Mouse (Mus musculus): ENCODE data around the gene 4930415O20Rik.

The 4930415O20Rik gene

GRCm38 (mm10) chr15:98606051-98606536 lies 35.3 kb downstream of the 4930415O20Rik start:
- no peak for DNase-seq (ENCODE audit: low spot score)

- no peak for DNase-seq (ENCODE audit: low spot score)
These were observed 35.9 kb downstream of the 4930415O20Rik start for GRCm38 (mm10) chr15:98606739-98607138.

- DNase-seq (ENCODE audit: low spot score), result no peak
These were observed 36.8 kb downstream of the 4930415O20Rik start for GRCm38 (mm10) chr15:98607557-98607956.

- no peak for DNase-seq (ENCODE audit: low spot score)
These were observed 37.4 kb downstream of the 4930415O20Rik start for GRCm38 (mm10) chr15:98608058-98608783.

DNA sequence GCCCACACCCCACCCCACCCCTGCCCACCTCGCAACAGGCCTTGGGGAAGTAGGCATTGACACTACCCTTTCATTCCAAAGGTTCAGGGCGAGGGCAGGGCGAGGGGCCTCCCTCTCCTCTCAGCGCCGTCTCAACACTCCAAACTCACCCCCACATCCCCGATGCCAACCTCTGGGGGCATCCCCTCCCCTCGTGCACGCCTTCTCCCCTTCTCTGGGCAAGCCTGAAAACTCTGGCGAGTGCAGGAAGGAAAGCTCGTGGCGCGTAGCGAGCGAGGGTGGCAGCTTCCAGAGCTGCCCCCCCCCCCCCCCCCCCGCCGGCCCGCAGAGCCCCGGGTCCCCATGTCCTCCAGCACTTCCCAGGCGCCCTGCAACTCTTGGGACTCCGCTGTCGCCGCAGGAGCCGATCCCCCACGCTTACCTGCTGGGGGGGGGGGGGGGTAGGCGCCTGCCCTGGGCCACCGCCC lies 38.0 kb downstream of the 4930415O20Rik start:
- peak; percentile 21 for DNase-seq (ENCODE audit: low spot score)

DNA sequence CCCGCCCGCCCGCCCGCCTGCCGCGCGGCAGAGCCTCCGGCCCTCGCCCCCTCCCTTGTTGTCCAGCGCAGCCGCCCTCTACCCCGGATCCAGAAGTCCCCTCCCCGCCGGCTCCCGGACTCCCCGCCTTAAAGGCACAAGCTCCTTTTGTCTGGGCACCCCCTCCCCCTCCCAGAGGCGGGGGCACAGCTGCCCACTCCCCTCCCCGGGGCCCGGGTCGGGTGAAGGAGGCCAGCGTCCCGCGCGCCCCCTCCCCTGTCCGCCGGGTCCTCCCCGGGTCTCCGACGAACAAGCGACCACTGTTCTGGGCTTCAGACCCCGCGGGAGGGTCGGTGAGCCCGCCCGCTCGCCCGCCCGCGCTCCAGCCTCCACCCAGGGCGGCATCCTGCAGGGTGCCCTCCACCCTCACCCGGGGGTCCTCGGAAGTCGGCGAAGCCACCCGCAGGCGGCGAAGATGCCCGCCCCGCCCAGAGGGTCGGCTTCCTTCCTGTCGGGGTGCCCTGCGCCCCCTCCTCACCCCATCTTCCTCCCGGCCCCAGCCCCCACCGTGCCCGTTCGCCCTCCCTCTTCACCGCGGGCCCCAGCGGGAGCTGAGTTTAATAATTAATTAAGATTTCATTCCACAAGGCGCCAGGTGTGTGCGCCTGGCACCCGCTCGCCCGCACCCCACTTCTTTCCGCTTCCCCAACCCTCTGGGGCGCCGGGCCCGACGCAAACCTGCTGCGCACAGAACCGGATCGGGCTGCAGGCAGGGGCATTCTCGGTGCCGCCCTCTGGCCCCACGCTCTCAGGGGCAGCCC lies 38.7 kb downstream of the 4930415O20Rik start, which contains the start of gene Adcy6:
Adcy6 (minus strand) TSS at position 746 of the 800 bp plus-strand sequence.
- peak; percentile 64 for DNase-seq (ENCODE audit: low spot score)

- no peak for DNase-seq (ENCODE audit: low spot score)
These were observed 39.4 kb downstream of the 4930415O20Rik start for GRCm38 (mm10) chr15:98610131-98610633.

DNA sequence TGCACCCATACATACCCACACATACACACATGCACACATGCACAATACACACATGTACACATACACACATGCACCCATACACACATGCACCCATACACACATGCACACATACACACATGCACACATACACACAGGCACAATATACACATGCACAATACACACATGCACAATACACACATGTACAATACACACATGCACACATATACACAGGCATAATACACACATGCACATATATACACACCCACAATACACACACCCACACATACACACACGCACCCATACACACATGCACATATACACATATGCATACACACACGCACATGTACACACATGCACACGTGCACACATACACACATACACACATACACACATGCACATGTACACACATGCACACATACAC lies 41.4 kb downstream of the 4930415O20Rik start:
- DNase-seq (ENCODE audit: low spot score), result no peak

DNA sequence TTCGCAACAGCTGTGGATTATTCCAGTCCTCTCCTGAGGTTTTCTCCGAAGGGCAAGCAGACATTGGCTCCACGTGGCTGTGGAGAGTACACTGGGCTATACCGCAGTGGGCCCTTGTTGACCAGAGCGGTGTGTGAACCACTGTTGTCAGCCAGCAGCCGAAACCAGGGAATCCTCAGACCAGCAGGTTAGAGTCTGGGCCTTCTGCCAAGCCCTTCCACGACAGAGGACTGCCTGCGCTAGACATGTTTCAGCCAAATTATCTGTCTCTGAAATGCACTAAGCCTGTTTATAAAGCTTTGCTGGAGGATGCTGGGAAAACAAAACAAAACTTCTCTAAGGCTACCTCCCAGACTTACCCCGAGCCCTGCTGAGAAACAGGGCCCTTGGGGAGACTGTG lies 43.7 kb downstream of the 4930415O20Rik start:
- no peak for DNase-seq (ENCODE audit: low spot score)

DNA sequence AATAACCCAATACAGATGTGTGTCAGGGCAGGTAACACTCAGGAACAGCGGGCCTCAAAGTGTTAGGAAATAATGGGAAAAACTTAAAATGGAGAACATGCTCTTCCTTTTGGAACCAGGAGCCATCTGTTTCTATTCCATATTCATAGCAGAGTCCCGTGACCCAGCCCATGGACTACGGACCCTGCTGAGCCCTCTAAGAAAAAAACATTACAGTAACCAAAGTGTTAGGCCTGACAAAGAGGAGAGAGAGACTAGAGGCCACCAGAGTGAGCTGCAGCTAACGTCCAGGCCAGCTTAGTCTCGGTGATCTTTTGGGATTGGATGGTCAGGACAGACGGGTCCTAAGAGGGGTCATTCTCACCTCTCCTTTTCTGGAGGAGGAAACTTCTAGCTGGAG lies 44.2 kb downstream of the 4930415O20Rik start:
- DNase-seq (ENCODE audit: low spot score), result no peak

DNA sequence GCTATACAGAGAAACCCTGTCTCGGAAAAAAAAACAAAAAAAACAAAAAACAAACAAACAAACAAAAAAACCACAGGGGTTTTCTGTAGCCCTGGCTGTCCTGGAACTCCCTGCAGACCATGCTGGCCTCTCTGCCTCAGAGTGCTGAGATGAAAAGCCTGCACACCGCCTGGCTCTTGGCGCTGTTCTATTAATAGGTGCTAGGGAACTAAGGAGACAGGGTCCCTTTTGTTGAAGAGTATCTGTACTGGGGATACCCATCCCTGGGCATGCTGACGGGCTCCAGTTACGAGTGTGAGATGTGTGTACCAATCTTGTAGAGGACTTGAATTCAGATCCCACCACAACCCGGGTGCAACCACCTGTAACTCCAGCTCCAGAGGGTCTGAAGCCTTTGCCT lies 44.9 kb downstream of the 4930415O20Rik start:
- DNase-seq (ENCODE audit: low spot score), result no peak

- DNase-seq (ENCODE audit: low spot score), result no peak
These were observed 45.8 kb downstream of the 4930415O20Rik start for GRCm38 (mm10) chr15:98616362-98617175.

DNA sequence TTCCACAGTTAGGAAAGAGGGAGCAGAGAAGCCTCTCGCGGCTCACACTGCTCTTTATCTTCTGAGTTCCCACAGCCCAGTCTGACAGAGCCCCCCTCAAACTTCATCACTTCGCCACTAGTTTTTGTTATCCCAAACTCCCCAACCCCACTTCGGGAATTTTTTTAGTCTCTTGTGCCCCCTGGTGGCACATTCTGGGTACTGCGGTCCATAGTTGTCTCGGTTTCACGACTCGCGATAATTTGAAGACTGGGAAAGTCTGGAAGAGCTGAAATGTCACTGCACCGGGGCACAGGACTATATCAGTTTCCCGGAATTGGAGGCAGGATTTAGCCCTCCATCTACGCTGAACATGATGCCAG lies 46.4 kb downstream of the 4930415O20Rik start:
- peak; percentile 81 for DNase-seq (ENCODE audit: low spot score)

GRCm38 (mm10) chr15:98622199-98622598 lies 51.4 kb downstream of the 4930415O20Rik start:
- DNase-seq (ENCODE audit: low spot score), result no peak

GRCm38 (mm10) chr15:98622721-98623120 lies 51.9 kb downstream of the 4930415O20Rik start:
- DNase-seq (ENCODE audit: low spot score), result no peak

- no peak for DNase-seq (ENCODE audit: low spot score)
These were observed 52.6 kb downstream of the 4930415O20Rik start for GRCm38 (mm10) chr15:98623361-98623821.

DNA sequence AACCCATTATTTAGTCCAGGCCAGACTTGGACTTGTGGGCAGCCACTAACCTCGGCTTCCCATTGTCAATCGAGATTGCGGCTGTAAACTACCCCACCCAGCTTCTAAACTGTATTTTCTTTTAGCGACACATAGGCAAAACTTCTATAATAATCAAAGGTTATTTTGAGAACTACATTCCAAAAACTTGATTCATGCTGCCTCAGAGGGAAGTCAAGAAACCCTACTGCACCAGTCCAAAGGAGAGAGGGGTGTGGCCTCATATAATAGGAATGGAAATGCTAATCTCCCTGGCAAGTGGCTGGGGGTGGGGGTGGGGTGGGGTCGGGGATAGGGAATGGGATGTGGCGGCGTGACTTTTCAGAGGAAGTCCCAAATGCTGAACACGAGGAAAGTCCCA lies 55.3 kb downstream of the 4930415O20Rik start:
- no peak for DNase-seq (ENCODE audit: low spot score)

DNA sequence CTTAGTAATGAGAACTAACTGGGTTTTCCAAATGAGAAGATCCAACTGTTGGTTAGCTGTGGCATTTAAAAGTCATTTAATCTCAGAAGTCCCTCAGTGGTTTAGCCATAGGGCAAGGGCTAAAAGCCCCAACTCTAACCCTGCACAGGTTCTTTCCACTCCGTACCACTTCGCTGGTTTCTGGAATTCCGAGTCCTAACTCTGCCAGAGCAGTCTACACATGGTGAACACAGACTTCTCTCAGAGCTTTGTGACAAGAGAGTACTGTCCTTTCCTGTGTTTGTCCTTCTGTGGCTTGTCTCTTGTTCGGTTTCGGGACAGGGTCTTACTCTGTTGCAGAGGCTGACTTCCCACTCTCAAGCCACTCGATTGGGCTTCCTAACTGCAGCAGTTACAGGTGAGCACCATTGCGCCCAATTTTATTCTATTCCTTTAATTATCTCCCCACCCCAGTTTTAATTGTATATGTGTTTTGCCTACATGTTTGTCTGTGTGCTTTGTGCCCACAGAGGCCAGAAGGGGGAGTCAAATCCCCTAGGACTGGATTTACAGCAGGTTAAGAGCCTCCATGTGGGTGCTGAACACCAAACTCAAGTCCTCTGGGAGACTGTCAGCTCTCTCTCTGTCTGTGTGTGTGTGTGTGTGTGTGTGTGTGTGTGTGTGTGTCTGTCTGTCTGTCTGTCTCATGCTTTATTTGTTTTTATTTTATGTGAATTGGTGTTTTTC lies 55.8 kb downstream of the 4930415O20Rik start:
- no peak for DNase-seq (ENCODE audit: low spot score)

GRCm38 (mm10) chr15:98628589-98629254 lies 57.9 kb downstream of the 4930415O20Rik start:
- no peak for DNase-seq (ENCODE audit: low spot score)

- no peak for DNase-seq (ENCODE audit: low spot score)
These were observed 58.7 kb downstream of the 4930415O20Rik start for GRCm38 (mm10) chr15:98629464-98629863.

GRCm38 (mm10) chr15:98630540-98630939 lies 59.7 kb downstream of the 4930415O20Rik start, which contains the start of gene Cacnb3:
Cacnb3 (plus strand) TSS chr15:98630840.
- no peak for DNase-seq (ENCODE audit: low spot score)

Data from urinary bladder, postnatal 25 days (tissue).